Mouse (Mus musculus) c-Kit-positive CD71-positive TER-119-negative erythroid progenitor cells, embryonic 14.5 days (primary cell): ENCODE data around the gene Hist1h2ae.

Experiments
- DNase-seq: peaks from one replicate; pipeline ENCODE4 v3.0.0-alpha.2; 2013; ENCODE audit warnings: low read depth

Hist1h2ae gene

DNA sequence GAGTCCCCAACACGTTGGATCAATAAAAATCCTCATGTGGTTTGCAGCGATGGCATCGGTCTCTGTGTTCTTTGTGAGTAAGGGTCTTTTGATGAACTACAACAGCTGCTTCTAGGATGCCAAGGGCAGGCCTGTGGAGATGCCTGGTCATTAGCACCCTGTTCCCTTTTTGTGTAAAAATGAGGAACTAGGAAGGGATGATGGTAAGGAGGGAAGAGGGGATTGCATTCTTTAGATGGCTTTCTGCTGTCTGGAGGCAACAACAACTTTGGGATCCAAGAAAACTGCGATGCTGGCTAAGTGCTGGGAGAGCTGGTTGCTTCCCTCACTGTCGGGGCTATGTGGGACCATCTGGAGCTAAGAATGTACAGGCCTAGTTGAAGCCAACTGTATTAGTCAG is 32.8 kb downstream of the Hist1h2ae start:
- no peak for DNase-seq

DNA sequence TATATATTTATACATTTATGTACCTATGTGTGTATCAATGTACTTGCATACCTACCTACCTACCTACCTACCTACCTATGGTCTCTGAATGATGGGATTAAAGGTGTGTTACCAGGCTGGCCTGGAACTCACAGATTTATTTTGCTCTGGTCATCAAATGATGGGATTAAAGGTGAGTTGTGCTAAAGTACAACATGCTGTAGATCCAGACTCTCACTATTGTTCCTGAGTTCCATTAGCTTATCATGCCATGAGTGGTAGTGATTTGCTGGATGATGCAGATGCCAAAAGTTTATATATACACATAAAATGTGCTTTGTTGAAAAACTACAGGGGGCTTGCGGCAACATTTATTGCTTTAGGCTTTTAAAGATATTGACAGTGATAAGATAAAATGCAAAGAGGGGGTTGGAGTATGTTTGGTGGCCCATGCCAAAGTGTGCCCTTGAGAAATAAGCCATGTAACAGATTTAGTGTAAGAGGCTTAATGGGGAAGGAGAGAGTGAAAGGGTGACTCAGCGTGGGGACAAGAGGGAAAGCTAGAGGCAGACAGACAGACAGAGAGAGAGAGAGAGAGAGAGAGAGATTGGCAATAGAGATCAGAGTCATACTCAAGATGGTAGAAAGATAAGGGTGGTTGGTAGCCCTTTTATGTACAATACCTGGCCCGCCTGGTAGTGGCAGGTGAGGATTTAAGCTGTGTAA is 33.9 kb downstream of the Hist1h2ae start:
- DNase-seq, result no peak

DNA sequence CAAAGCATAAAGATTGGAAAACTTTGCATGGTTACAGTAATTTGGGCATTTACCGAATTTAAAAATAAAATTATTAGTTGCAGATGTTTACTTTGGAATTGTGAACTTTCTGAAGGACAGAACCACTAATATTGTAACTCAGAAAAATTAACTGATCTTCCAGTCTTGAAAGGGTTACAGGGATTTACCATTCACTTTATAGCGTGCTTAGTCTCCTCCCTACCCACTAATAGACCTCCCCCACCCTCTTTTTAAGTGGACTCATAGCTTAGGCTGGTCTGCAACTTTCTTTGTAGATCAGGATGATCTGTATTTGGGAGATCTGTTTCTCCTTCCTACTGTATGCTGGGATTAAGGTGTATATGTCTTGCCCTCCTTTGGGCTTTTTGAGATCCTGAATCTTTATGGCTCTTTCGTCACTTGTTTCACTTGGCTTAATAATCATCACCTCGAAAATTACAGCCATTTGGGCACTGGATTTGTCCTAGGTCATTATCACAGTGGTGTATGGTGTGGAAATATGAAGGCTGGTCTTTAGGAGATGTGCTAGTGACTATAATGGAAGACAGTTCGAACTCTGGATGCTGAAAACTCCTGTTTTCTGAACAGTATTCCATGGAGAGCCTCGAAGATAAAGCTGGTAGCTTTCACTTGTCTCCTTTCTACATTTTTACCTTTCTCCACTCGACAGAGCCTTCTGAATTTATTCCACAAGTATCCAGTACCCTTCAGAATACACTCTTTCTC is 34.8 kb downstream of the Hist1h2ae start:
- DNase-seq, result no peak

DNA sequence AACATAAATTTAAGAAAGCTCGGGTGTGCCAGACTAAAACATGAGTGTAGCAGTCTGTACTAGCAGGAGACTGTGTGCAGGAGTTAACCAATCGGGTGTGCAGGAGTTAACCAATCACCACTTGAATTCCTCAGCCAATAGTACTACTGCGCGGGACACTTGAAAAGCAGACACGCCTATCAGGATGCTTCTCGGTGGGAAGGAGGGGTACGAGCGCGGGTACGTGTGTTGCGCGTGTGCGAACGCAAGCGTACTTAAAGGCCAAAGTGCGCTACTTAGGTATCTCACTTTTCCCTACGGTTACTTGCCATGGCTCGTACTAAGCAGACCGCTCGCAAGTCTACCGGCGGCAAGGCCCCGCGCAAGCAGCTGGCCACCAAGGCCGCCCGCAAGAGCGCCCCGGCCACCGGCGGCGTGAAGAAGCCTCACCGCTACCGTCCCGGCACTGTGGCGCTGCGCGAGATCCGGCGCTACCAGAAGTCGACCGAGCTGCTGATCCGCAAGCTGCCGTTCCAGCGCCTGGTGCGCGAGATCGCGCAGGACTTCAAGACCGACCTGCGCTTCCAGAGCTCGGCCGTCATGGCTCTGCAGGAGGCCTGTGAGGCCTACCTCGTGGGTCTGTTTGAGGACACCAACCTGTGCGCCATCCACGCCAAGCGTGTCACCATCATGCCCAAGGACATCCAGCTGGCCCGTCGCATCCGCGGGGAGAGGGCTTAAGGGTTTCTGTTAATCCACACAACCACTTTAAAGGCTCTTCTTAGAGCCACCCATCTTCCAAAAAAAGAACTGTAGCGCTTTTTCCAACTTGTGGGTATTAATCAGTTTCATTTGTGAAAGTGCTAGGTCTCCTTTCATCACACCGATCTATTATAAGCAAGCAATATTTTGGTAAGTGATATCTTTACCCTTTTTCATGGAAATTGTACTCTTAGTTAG is 35.6 kb downstream of the Hist1h2ae start, which contains the start of gene Hist1h3g:
Gene Hist1h3g, plus strand, starts transcription at position 286 of the 939 bp plus-strand sequence.
- peak; percentile 94 for DNase-seq

DNA sequence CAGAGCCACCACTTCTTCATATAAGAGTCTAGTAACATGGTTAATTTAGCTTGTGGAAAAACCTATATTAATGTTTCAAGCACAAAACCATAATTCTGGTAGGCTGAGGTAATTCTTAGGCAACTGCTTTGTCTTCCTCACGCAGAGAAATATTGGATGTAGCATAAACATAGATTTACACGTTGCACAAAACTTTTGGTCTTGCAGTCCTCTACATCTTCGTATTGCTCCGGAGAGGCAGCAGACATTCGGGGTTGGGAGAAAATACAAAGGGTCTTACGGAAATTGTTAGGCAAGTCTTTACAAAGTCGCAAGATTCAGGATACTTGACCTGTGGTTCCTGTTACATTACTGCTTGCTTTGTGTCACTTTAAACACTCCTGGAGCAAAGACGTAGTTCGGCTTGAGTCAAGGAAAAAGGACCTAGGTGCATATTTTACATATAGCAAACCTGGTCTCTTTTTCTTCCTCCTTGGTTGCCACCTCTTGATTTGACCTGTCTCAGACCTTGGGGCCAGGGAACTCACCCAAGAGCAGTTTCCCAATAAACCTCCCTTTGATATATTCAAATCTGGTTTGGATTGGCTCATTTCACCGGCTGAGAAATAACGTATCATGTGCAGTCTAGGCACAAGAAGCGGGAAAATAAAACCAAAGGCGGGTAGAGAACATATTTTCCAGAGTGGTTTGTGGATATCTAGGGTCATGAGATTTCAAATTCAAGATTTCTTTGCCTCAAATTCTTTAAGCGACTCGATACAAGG is 36.5 kb downstream of the Hist1h2ae start:
- no peak for DNase-seq

DNA sequence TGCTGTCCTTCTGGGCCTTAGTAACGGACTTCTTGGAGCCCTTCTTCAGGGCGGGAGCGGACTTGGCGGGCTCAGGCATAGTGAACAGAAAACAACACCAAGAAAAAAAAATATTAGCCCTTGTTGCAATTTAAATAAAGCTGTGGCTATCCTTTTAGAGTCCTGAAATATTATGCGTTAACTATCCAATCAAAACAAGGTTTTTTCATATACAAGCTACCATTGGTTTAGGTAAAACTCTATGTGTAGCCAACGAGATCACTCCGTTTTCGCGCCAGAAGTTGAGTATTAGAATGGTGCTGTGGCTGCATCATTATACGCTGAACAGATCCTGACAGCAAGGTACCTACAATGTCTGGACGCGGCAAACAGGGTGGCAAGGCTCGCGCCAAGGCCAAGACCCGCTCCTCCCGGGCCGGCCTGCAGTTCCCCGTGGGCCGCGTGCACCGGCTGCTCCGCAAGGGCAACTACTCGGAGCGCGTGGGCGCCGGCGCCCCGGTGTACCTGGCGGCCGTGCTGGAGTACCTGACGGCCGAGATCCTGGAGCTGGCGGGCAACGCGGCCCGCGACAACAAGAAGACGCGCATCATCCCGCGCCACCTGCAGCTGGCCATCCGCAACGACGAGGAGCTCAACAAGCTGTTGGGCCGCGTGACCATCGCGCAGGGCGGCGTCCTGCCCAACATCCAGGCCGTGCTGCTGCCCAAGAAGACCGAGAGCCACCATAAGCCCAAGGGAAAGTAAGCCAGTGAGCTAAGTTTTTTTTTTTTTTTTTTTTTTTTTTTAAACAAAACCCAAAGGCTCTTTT is 37.3 kb downstream of the Hist1h2ae start, which contains the start of gene Hist1h2af:
Gene Hist1h2af, plus strand, starts transcription at position 347 of the 808 bp plus-strand sequence.
- peak; percentile 89 for DNase-seq

DNA sequence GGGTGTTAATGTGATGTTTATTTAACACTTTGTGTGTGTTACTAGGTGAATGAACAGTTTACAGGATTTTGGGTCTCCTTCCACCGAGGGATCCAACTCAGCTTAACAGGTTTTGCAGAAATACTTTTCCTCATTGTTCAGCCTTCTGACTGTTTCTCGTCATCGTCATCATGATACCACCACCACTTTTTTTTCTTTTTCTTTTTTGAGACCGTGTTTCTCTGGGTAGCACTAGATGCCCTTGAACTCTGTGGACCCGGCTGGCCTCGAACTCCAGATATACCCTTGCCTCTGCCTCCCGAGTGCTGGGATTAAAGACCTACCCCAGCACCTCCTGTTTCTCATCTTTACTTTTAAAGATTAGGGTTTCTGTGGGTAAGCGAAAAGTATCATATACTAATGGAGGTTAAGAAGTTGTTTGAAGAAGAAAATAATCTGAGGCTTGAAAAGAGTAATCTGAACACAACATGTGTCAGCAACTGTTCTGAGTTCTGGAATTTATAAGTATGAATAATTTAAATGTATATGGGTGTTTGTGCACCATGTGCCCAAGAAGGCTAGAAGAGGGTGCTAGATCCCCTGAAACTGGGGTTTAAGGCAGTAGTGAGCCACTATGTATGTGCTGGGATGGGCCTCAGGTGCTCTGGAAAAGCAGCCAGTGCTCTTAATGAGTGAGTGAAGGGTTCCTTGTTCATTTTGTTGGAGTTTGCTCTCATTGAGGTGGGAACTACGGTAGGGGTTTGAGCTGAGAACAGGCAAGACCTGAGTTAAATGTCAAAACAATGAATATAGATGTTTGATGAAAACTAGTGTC is 38.6 kb downstream of the Hist1h2ae start:
- DNase-seq, result no peak

DNA sequence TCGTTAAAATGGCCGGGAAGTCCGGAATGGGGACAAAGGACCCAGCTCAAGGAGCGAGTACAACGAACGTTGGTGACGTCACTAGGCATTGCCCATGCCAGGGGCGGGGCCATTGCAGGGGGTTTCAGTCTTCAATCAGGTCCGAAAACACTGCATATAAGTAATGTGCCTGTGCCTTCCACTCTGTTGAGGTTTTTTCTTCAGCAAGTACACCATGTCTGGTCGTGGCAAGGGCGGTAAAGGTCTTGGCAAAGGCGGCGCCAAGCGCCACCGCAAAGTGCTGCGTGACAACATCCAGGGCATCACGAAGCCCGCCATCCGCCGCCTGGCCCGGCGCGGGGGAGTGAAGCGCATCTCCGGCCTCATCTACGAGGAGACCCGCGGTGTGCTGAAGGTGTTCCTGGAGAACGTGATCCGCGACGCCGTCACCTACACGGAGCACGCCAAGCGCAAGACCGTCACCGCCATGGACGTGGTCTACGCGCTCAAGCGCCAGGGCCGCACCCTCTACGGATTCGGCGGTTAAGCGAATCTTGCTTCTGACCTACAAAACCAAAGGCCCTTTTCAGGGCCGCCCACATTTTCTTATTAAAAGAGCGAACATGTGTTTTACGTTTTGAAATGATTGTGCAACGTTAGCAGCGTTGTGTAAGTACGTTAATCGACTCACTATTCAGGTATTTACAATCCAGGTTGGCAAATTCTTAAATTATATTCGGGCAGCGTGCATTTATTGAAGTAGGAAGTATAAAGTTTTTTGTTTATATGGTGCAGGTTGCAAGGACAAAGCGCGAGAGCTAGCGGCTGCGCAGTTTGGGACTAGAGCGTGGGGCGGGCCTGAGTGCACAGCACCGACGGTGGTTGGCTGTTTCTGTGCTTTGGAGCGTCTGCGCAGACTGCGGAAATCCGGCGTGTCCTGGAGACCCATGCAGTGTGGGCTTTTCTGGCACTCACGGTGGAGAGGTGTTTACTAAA is 39.8 kb downstream of the Hist1h2ae start, which contains the start of gene Hist1h4h:
Gene Hist1h4h, plus strand, starts transcription at position 150 of the 975 bp plus-strand sequence.
- peak; percentile 92 for DNase-seq

DNA sequence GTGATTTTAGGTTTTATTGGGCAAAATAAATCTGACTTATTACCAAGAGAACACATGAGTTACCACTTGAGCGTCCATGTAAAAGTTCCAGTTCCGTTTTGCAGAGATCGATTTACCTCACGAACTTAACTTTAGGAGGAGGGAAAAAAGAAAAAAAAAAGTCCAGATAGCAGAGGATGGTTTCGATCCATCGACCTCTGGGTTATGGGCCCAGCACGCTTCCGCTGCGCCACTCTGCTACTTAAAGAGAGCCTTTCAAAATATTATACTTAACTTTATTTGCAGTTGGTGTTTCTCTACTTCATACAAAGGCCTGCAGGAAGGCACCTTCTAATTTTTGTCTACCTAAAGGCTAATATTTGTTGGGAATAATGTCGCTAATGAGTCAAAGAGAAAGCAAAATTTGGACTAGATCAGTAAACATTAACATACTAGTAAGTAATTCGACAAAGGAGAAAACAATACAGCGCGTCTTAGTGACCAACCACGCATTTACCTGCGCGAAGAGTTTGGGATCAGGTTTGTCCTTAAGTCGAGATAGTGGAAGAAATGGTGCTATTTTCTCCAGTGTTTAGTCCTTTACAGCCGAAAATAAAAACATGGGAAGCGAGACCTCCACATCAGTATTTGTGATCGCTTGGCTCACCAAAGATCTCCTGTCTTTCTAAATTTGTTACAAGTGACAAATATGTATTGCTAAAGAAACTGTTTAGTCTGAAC is 40.7 kb downstream of the Hist1h2ae start:
- DNase-seq, result no peak

DNA sequence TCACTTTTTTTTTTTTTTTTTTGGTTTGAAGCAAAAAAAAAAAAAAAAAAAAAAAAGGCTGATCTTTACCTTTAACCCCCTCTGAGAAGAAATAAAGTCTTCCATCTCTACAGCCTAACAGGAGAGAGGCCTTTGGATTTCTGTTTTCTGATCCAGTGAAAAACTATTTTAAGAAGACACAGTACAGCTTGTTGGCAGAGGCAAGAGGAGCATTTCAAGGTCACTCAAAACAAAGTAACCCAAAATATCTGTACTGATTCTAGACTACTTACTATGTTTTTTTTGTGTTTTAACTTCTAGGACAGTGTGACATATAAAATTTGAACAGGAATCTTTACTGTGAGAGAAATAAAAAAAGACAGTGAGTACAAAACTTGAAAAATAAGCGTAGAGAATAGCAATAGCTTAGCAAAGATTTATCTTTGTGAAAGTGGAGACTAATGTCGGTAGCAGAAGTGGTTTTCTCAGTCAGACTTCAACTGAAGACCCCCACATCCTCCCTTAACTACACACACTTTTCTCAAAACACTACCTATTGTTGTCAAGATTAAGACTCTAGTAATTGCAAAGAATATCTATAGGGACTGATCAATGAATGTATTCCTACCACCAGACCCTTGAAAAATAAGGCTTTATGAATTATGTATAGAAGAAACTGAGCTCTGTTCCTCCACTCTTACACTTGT is 41.4 kb downstream of the Hist1h2ae start:
- DNase-seq, result no peak

DNA sequence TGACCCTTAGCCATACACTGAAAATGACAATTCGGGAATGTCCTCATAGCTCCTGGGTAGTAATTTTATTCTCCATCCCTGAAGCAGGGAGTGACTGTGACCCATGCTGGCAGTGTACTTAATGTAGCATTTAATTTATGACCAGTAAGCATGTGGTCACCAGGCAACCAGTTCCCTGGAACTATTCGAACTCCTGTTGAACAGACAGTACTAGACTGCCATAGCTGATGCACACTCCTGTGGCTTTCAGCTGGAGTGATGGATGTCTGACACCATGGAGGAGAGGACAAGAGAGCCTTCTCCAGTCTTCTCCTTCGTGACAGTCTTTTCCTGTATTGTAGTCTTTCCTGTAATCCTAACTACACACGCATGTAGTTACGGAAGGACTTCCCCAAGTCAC is 42.0 kb downstream of the Hist1h2ae start:
- DNase-seq, result no peak

DNA sequence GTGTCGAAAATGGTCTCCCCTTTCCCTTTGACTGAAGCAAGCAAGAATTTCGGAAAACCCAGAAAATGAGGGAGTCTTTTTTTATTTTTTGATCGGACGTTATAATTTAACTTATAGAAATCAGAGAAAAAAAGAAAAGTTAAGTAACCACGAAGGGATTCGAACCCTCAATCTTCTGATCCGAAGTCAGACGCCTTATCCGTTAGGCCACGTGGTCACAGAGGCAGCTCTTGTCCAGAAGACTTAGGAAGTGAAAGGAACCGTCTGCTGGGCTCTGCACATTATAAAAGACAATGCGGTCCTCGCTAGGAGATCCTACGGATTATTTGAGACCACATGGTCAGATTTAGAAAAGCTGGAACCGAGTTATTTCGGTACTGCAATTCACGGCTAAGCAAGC is 44.7 kb downstream of the Hist1h2ae start:
- no peak for DNase-seq

DNA sequence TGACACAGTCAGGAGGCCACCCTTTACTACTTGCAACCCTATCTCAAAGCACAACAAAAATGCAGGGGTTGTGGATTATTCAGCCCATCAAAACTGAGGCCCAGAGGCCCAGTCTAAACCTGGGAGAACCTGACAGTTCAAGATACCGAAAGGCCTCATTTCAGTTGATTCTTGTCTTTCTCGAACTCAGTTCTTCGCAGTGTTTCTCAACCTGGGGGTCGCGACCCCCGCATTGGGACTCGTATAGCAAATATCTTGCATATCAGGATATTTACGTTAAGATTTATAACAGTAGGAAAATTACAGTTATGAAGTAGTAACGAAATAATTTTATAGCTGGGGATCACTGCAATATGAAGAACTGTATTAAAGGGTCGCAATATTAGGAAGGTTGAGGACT is 45.1 kb downstream of the Hist1h2ae start:
- no peak for DNase-seq

DNA sequence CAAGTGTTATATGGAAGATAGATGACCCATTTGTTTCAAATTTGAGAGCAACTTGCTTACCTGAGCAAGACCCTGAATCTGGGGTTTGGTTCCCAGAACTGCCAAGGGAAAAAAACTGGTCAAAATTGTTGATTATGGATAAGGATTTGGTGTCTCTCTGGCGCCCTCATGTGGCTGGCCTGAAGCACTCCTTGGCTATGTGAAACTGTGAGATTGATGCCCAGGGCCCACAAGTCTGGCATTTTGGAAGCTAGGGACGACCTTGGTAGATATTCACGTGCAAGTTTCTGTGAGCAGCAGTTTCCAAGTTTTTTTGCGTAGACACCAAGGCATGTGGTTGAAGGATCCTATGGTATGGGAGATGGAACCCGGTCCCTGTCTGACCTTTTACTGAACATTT is 46.4 kb downstream of the Hist1h2ae start:
- DNase-seq, result no peak

DNA sequence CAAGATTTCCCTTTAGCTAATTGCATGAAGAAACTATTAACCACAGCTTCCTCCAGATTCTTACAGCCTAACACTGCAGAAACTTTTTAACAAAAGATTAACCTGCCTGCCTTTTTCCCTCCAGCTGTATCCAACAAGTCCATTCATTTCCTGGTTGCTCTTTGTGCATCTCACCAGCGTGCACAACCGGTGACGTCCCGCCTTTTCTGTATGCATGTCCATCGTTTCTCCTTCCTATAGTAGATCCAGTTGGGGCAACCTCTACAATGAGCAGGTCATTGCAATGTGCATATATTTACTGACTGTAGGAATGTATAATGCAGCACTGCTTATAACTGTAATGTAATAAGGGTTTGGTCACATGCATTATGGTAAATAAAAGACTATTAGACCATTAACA is 47.0 kb downstream of the Hist1h2ae start:
- no peak for DNase-seq

DNA sequence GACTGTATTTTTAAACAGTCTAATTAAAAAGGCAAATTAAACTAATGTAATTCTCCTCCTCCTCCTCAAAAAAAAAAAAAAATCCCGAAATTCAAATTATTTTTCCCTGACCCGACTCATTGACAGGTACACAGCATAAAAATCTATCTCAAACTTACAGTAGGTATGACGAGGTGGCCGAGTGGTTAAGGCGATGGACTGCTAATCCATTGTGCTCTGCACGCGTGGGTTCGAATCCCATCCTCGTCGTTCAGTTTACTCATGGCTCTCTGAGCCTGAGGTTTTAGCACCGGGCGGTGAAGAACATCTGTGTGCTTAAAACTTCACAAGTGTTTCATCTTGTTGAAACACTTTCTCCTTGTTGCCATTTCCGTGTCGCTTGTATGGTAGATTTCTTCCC is 49.3 kb downstream of the Hist1h2ae start:
- DNase-seq, result no peak
